Mouse (Mus musculus) hindbrain, embryonic 15.5 days (tissue): Measurements from ENCODE around the gene Slc16a6. TPM values are rescaled to one million over a fixed set of nuclear protein-coding genes. Genes with fewer than 3 reads are reported as not detected.

Source experiments
- ATAC-seq: fragments of 200-750 bp; cut with Nextera tagmentation; 2 replicates; pipeline ENCODE4 v1.8.0; 2017; ENCODE audit warnings: low read depth, moderate number of reproducible peaks, moderate TSS enrichment; ENCODE audit not compliant: low FRiP score
- H3K27ac ChIP-seq: fragments of 300-500 bp; sonication (generic); replicated peaks from 2 replicates; pipeline ENCODE4 v1.5.1; 2015; ENCODE audit warnings: mild to moderate bottlenecking, inconsistent platforms
- H3K27me3 ChIP-seq: fragments of 300-500 bp; sonication (generic); 2 replicates; pipeline ENCODE4 v1.6.1; 2015; ENCODE audit warnings: control low read depth, inconsistent platforms
- H3K36me3 ChIP-seq: fragments of 300-500 bp; sonication (generic); 2 replicates; pipeline ENCODE4 v1.6.1; 2015; ENCODE audit warnings: control low read depth, inconsistent platforms
- H3K4me1 ChIP-seq: fragments of 300-500 bp; sonication (generic); replicated peaks from 2 replicates; pipeline ENCODE4 v1.6.1; 2015; ENCODE audit warnings: control low read depth, inconsistent platforms
- H3K4me2 ChIP-seq: fragments of 300-500 bp; sonication (generic); 2 replicates; pipeline ENCODE4 v1.6.1; 2015; ENCODE audit warnings: moderate library complexity, mild to moderate bottlenecking, inconsistent platforms
- H3K4me3 ChIP-seq: fragments of 300-500 bp; sonication (generic); 2 replicates; pipeline ENCODE4 v1.5.1; 2015; ENCODE audit warnings: mild to moderate bottlenecking, inconsistent platforms
- H3K9ac ChIP-seq: fragments of 300-500 bp; sonication (generic); 2 replicates; pipeline ENCODE4 v1.6.1; 2015; ENCODE audit warnings: inconsistent platforms
- H3K9me3 ChIP-seq: fragments of 300-500 bp; sonication (generic); 2 replicates; pipeline ENCODE4 v1.6.1; 2016; ENCODE audit warnings: control low read depth, inconsistent platforms
- WGBS: fragments of 180-500 bp; shearing (Covaris S2); methylation state at CpG from one replicate; pipeline ENCODE4 v1.1.7; 2015; 5-methylcytosine and 5-hydroxymethylcytosine counted together
- polyA plus RNA-seq: library from polyadenylated mRNA; unstranded; fragments of >200 nt; fragmentation: Nextera tagmentation; extraction: Ambion mirVana; gene quantifications from 2 replicates; pipeline ENCODE4 v1.2.1, GENCODE M21; 2015

Slc16a6 gene
- polyA plus RNA-seq, 1 experiment from 2014 or later = 5.6 TPM

DNA sequence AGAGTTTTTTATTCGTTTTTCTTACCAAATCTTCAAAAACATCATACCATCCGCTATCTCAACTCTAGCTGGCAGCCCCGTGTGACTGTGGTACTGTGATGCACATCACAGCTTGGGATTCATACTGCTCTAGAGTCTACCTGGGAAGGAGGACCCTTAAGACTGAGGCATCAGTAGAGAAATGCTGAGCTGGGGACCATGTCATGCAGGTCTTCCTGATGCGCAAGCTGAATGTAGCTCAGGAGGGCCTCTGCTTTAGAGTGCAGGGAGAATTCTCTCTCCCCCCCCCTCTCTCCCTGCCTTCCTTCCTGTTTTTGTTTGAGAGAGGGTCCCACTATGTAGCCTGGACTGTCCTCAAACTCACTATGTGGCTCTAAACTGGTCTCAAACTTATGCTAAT is 32.8 kb downstream of the Slc16a6 start:
- ATAC-seq = no peak
- Histone ChIP-seq H3K4me1 (peaks cover 8% of the 10 kb centered on the region), H3K4me2 (peak overlapping the region; percentile 85), H3K9ac (no peak overlapping the region), H3K27me3 (no peaks in the 10 kb centered on the region), H3K36me3 (peaks cover 21% of the 10 kb centered on the region), H3K9me3 (no peaks in the 10 kb centered on the region), H3K4me3 (no peak overlapping the region), H3K27ac (no peak overlapping the region)
- 57% methylated on average over 4 of the region's 4 CpGs for WGBS

DNA sequence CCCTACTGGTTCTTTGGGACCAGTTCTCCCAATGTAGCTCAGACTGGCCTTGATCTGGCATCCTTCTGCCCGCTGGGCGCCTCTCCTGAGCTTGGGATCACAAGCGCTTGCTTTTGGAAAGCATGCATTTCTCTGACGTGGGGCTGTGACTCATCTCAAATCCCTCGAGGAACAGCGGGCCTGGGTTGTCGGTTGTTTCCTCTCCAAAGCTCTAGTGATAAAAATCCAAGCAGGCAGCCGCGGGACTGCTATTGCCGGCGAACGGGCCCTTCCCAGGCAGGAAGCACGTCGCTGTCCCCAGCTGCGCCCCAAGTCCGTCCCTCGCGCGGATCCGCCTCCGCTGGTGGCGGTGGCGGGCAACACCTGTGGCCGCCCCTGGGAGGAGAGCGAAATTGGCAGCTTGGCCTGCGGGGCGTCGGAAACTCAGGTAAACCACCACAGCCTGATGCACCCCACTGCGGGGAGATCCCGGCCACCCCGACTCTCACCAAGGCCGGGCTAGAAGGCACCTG is 33.5 kb downstream of the Slc16a6 start:
- WGBS = 3% methylated on average over 32 of the region's 32 CpGs
- peak; percentile 53; the same call in 1 of the 2 replicates for ATAC-seq
- Histone ChIP-seq H3K36me3 (peaks cover 28% of the 10 kb centered on the region), H3K27me3 (no peaks in the 10 kb centered on the region), H3K9ac (peak overlapping the region; percentile 47), H3K4me2 (peak overlapping the region; percentile 85), H3K4me3 (peak overlapping the region; percentile 44), H3K27ac (0 out of 2 replicates have a peak overlapping the region, but pooled peaks have one; percentile 14), H3K9me3 (no peaks in the 10 kb centered on the region), H3K4me1 (peaks cover 8% of the 10 kb centered on the region)

DNA sequence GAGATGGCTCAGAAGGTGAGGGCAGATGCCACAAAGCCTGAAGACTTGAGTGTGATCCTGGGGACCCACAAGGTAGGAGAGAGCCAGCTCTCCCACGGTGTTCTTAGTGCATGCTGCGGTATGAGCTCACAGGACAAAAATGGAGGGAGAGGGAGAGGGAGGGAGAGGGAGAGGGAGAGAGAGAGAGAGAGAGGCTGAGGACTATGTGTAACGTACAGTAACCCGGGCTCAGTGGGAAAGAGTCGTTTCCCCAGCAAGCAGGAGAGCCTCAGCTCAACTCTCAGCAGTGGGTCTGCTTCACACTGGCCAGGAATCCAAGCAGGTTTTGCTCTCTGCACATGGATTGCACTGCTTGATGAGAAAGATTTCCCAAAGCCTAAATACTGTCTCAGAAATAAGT is 34.2 kb downstream of the Slc16a6 start:
- Histone ChIP-seq H3K27ac (no peak overlapping the region), H3K4me3 (no peak overlapping the region), H3K9me3 (no peaks in the 10 kb centered on the region), H3K27me3 (no peaks in the 10 kb centered on the region), H3K36me3 (peaks cover 35% of the 10 kb centered on the region), H3K4me2 (peak overlapping the region; percentile 85), H3K9ac (no peak overlapping the region), H3K4me1 (peaks cover 8% of the 10 kb centered on the region)
- ATAC-seq = peak; percentile 28; the same call in 1 of the 2 replicates
- WGBS = 15% methylated on average over 5 of the region's 5 CpGs

DNA sequence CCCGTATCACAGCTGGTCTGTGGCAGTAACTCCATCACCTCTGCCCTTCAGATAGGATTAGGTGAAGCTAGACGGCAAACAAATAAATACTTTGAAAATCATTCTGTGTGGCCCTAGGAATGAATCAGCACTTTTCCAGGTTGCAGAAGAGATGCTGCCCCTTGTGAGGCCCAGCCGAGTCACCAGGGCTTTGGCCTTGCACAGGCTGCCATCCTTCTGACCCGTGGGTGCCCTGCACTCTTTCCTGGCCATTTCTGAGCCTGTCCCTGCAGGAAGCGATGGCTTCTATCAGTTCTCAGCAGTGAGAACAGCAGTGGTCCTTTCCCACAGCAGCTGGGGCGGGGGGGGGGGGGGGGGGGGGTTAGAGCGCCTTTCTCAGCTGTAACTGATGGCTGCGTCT is 36.5 kb downstream of the Slc16a6 start:
- Histone ChIP-seq H3K4me3 (no peak overlapping the region), H3K36me3 (peaks cover 41% of the 10 kb centered on the region), H3K9me3 (no peaks in the 10 kb centered on the region), H3K27ac (no peak overlapping the region), H3K4me2 (no peak overlapping the region), H3K9ac (no peak overlapping the region), H3K4me1 (peaks cover 8% of the 10 kb centered on the region), H3K27me3 (no peaks in the 10 kb centered on the region)
- WGBS = 72% methylated on average over 7 of the region's 8 CpGs
- ATAC-seq = no peak

DNA sequence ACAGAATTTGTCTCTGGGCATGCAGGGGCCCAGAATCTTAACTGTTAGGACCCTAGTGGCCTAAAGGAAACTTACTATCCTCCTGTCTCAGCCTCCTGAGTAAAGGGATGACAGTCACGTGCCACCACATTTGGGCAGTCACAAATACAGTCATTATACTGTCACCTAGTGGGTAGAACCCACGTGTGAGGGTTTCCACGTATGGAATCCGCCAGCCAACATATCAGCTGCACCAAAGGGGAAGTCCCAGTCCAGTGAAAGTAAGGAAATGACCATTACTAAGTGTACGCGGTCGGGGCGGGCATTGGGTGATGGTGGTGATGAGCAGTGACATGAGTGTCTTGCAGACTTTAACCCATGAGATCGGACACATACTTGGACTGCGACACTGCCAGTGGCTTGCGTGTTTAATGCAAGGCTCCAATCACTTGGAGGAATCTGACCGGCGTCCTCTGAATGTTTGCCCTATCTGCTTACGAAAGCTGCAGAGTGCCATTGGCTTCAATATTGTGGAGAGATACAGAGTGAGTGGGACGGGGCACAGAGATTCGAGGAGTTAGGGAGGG is 39.1 kb downstream of the Slc16a6 start:
- Histone ChIP-seq H3K4me1 (0 out of 2 replicates have a peak, but pooled peaks cover 4% of the 10 kb centered on the region), H3K27me3 (no peaks in the 10 kb centered on the region), H3K27ac (no peak overlapping the region), H3K36me3 (peaks cover 54% of the 10 kb centered on the region), H3K4me2 (no peak overlapping the region), H3K9ac (no peak overlapping the region), H3K9me3 (no peaks in the 10 kb centered on the region), H3K4me3 (no peak overlapping the region)
- ATAC-seq = no peak
- WGBS = 96% methylated on average over 16 of the region's 16 CpGs

DNA sequence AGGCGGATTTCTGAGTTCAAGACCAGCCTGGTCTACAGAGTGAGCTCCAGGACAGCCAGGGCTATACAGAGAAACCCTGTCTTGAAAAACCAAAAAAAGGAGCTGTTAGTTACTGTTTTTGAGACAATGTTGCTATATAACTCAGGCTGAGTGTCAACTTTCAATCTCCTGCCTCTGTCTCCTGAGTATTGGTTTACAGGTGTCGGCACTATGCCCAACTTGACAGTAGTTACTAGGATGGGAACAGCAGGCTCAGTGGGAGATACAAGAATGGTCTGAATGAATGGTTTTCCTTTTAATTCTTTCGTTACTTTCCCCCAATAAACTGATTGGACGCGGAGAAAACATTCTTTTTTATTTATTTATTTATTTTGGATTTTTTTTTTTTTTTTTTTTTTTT is 46.0 kb downstream of the Slc16a6 start:
- H3K4me3 ChIP-seq = peak overlapping the region; percentile 76; the same call in 1 of the 2 replicates
- H3K9ac ChIP-seq = no peak overlapping the region
- peaks cover 17% of the 10 kb centered on the region for H3K4me1 ChIP-seq
- no peak overlapping the region for H3K27ac ChIP-seq
- WGBS = 92% methylated on average over 5 of the region's 5 CpGs
- peak overlapping the region; percentile 66 for H3K4me2 ChIP-seq
- no peaks in the 10 kb centered on the region for H3K9me3 ChIP-seq
- peaks cover 22% of the 10 kb centered on the region for H3K36me3 ChIP-seq
- no peak for ATAC-seq
- H3K27me3 ChIP-seq = no peaks in the 10 kb centered on the region

DNA sequence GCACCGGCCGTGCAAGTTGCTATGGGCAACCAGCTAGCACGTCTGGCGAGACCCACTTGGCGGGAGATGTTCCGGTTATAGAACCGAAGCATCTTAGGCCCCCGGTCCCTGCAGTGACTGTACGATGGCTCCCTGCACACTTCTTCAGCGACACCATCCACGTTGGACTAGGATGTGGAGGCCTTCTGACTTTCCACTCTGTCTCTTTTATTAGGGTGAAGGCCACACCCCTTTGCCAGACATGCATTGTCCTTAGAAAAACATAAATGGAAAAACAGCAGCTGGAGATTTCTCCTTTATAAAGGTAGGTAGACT is 47.2 kb downstream of the Slc16a6 start:
- H3K9ac ChIP-seq = peak overlapping the region; percentile 83
- H3K4me3 ChIP-seq = peak overlapping the region; percentile 76
- H3K27ac ChIP-seq = peak overlapping the region; percentile 85
- peak overlapping the region; percentile 66 for H3K4me2 ChIP-seq
- no peaks in the 10 kb centered on the region for H3K9me3 ChIP-seq
- WGBS = 0% methylated on average over 11 of the region's 11 CpGs
- no peak; the same call in 1 of the 2 replicates for ATAC-seq
- H3K4me1 ChIP-seq = peaks cover 13% of the 10 kb centered on the region
- H3K36me3 ChIP-seq = peaks cover 22% of the 10 kb centered on the region
- H3K27me3 ChIP-seq = no peaks in the 10 kb centered on the region

DNA sequence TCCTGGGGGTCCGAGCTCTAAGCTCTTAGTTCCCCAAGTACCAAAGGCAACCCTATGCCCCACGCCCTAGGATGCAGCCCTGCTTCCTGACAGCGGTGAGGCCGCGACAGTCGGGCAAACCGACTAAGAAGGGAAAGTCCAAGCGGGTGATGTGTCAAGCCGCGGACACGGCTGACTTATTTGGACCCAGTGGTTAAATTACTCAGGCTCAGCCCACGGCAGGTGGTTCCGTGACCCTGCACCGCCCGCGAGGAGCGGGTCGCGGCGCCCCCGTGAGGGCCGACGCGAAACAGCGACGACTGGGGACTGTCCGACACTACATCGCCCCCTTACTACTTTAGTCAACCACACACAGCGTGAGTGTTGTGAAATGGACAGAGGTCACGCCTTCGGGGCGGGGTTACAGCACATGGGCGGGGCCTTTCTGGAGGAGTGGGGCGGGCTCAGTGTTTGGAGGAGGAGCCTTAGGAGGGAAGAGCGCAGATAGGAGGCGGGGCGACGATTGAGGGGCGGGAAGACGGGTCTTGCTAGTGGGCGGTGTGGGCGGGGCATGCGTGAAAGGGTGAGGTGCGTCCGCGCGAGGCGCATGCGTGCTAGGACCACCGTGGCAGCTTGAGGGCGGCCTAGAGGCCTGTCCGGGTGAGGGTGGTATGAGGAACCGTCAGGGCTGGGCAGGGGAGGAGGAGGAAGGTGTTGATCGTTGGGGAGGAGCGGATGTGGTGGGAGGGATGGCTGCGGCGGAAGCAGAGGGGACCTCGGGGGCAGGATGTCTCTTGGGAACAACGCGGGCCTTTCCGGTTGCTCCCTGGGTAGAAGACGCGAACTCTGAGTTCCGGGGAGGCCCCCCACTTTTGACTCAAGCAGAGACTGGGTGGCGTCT is 47.8 kb downstream of the Slc16a6 start, which contains the start of gene Amz2:
TSS of gene Amz2 (plus strand) at position 555 of the 880 bp plus-strand sequence.
- H3K9me3 ChIP-seq = no peaks in the 10 kb centered on the region
- peaks cover 22% of the 10 kb centered on the region for H3K36me3 ChIP-seq
- peak within 1 kb of the TSS; percentile 83 for H3K9ac ChIP-seq
- peaks cover 13% of the 10 kb centered on the region for H3K4me1 ChIP-seq
- WGBS = under 1% methylated on average over 65 of the region's 65 CpGs
- peak within 1 kb of the TSS; percentile 85 for H3K27ac ChIP-seq
- peak; percentile 96 for ATAC-seq
- H3K27me3 ChIP-seq = no peaks in the 10 kb centered on the region
- peak within 1 kb of the TSS; percentile 66 for H3K4me2 ChIP-seq
- H3K4me3 ChIP-seq = peak within 1 kb of the TSS; percentile 76

DNA sequence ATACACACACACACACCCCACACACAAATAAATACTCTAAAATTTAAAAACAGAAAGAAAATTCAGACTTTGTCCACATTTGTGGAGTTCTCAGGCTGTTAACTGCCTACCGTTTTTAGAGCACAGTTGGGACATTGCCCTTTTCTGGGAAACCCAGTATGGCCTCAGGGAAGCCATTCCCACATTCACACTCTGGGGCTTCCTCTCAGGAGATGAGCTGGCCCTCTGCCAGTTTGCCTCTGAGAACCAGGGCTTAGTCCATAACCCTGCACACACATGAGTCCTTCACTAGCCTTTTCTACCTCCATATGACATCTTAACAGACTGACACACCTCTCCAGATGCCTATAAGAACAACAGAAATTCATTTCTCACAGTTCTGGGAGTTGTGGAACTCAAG is 50.1 kb downstream of the Slc16a6 start:
- Histone ChIP-seq H3K4me3 (no peak overlapping the region), H3K4me2 (no peak overlapping the region), H3K4me1 (peaks cover 13% of the 10 kb centered on the region), H3K36me3 (no peaks in the 10 kb centered on the region), H3K27ac (no peak overlapping the region), H3K9ac (no peak overlapping the region), H3K27me3 (no peaks in the 10 kb centered on the region), H3K9me3 (no peaks in the 10 kb centered on the region)
- ATAC-seq = no peak
- 72% methylated on average over 1 of the region's 1 CpGs for WGBS

DNA sequence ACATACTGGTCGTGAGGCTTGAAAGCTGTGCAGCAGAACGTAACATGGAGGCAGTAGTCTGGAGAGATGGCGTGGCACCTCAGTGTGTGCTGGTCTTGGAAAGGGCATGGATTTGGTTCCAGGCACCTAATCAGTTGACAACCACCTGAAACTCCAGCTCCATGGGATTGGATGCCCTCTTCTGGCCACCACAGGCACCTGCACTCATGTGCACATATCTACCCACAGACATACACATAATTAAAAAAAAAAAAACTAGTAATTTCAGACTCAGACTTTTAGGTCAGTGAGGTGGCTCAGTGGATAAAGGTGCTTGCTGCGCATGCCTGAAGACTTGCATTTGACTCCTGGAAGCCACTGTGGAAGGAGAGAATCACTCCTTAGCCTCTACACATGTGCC is 51.1 kb downstream of the Slc16a6 start:
- H3K27me3 ChIP-seq = no peaks in the 10 kb centered on the region
- no peak overlapping the region for H3K9ac ChIP-seq
- no peak overlapping the region for H3K4me3 ChIP-seq
- H3K4me2 ChIP-seq = no peak overlapping the region
- 98% methylated on average over 4 of the region's 4 CpGs for WGBS
- no peak for ATAC-seq
- H3K27ac ChIP-seq = no peak overlapping the region
- peaks cover 11% of the 10 kb centered on the region for H3K4me1 ChIP-seq
- no peaks in the 10 kb centered on the region for H3K36me3 ChIP-seq
- H3K9me3 ChIP-seq = no peaks in the 10 kb centered on the region

DNA sequence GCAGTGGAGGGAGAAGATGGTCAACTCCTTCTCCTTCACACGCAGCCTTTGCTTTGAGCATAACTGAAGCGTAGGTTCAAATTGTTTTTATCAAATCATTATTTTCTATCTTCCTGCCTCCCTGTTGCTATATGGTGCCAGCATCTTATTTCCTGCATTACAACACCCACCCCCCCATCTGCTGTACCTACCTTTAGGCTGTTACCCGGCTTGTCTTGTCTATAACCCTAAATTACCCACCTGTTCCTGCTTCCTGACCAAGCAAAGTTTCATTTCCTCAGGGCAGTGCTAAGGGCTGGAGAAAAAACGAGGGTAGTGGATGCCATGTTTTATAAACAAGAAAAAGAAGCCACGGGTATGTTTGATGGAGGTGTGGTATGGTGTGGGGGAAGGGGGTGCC is 52.2 kb downstream of the Slc16a6 start:
- Histone ChIP-seq H3K36me3 (no peaks in the 10 kb centered on the region), H3K9me3 (no peaks in the 10 kb centered on the region), H3K9ac (no peak overlapping the region), H3K4me2 (no peak overlapping the region), H3K4me3 (no peak overlapping the region), H3K27me3 (no peaks in the 10 kb centered on the region), H3K4me1 (0 out of 2 replicates have a peak, but pooled peaks cover 4% of the 10 kb centered on the region), H3K27ac (no peak overlapping the region)
- ATAC-seq = no peak
- WGBS = 77% methylated on average over 5 of the region's 5 CpGs

DNA sequence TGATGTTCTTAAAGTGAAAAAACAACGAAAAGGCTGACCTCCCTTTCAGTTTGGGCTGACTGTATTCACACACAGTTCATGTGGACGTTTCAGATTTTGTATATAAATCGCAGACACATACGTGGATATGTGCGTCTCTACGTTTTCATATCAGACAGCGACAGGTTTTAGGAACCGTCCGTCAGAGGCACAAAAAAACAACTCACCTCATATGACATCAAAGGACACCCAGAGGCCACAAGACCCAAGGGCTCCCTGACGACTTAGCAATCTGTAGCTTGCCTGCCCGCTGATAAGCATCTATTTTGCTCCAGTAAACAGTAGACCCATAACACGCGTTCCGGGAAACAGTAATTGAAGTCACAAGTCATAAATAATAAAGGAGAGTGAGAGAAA is 52.8 kb downstream of the Slc16a6 start:
- Histone ChIP-seq H3K4me1 (0 out of 2 replicates have a peak, but pooled peaks cover 4% of the 10 kb centered on the region), H3K4me3 (no peak overlapping the region), H3K36me3 (no peaks in the 10 kb centered on the region), H3K4me2 (no peak overlapping the region), H3K27me3 (no peaks in the 10 kb centered on the region), H3K9me3 (no peaks in the 10 kb centered on the region), H3K9ac (no peak overlapping the region), H3K27ac (no peak overlapping the region)
- no peak for ATAC-seq
- WGBS = 85% methylated on average over 14 of the region's 14 CpGs
